Mouse (Mus musculus): ENCODE measurements around the gene Clic1. TPM values are rescaled to one million over a fixed set of nuclear protein-coding genes. Genes with fewer than 3 reads are reported as not detected.

Clic1 gene
- polyA plus RNA-seq, 1 experiment from 2014 or later: 73.9 TPM

GRCm38 (mm10) chr17:35100196-35100765 is 50.5 kb downstream of the Clic1 start:
- no peak overlapping the region for H3K9ac ChIP-seq (replicated peaks; ENCODE audit: low read length)
- no peak overlapping the region for H3K4me2 ChIP-seq (ENCODE audit: low read depth, low read length)
- WGBS: 85% methylated on average over 10 of the region's 10 CpGs
- no peak overlapping the region for H3K27ac ChIP-seq (replicated peaks; ENCODE audit: low read depth, low read length)
- no peaks in the 10 kb centered on the region for H3K4me1 ChIP-seq (ENCODE audit: control insufficient read depth, insufficient read depth, low read length)
- H3K36me3 ChIP-seq (replicated peaks; ENCODE audit: control insufficient read depth, insufficient read depth, low read depth, low read length): peaks cover 6% of the 10 kb centered on the region
- no peak for ATAC-seq (replicated peaks; ENCODE audit: insufficient number of reproducible peaks, low FRiP score, low TSS enrichment, low read depth)
- DNase-seq (ENCODE audit: low spot score): no peak
- H3K4me3 ChIP-seq (ENCODE audit: low read depth, low read length): no peak overlapping the region
- H3K27me3 ChIP-seq (ENCODE audit: control insufficient read depth, insufficient read depth, low read length): no peaks in the 10 kb centered on the region
- no peaks in the 10 kb centered on the region for H3K9me3 ChIP-seq (replicated peaks; ENCODE audit: control insufficient read depth, low read length)

GRCm38 (mm10) chr17:35101161-35101560 is 51.4 kb downstream of the Clic1 start:
- WGBS: 92% methylated on average over 11 of the region's 11 CpGs

GRCm38 (mm10) chr17:35102299-35102698 is 52.5 kb downstream of the Clic1 start:
- Histone ChIP-seq H3K4me2 (ENCODE audit: low read depth, low read length) (no peak overlapping the region), H3K27ac (replicated peaks; ENCODE audit: low read depth, low read length) (no peak overlapping the region), H3K4me3 (ENCODE audit: low read depth, low read length) (no peak overlapping the region), H3K9me3 (replicated peaks; ENCODE audit: control insufficient read depth, low read length) (no peaks in the 10 kb centered on the region), H3K4me1 (ENCODE audit: control insufficient read depth, insufficient read depth, low read length) (no peaks in the 10 kb centered on the region), H3K9ac (replicated peaks; ENCODE audit: low read length) (no peak overlapping the region), H3K36me3 (replicated peaks; ENCODE audit: control insufficient read depth, insufficient read depth, low read depth, low read length) (peaks cover 4% of the 10 kb centered on the region; the same call in 1 of the 2 replicates), H3K27me3 (ENCODE audit: control insufficient read depth, insufficient read depth, low read length) (no peaks in the 10 kb centered on the region)
- no peak for DNase-seq (ENCODE audit: low spot score)
- ATAC-seq (replicated peaks; ENCODE audit: insufficient number of reproducible peaks, low FRiP score, low TSS enrichment, low read depth): no peak
- 72% methylated on average over 8 of the region's 8 CpGs for WGBS

More at GRCm38 (mm10) chr17:35101161-35101560, 51.4 kb downstream of the Clic1 start:
- Histone ChIP-seq H3K9me3 (replicated peaks; ENCODE audit: control insufficient read depth, low read length) (no peaks in the 10 kb centered on the region), H3K9ac (replicated peaks; ENCODE audit: low read length) (no peak overlapping the region), H3K4me1 (ENCODE audit: control insufficient read depth, insufficient read depth, low read length) (no peaks in the 10 kb centered on the region), H3K4me3 (ENCODE audit: low read depth, low read length) (no peak overlapping the region), H3K27ac (replicated peaks; ENCODE audit: low read depth, low read length) (no peak overlapping the region), H3K27me3 (ENCODE audit: control insufficient read depth, insufficient read depth, low read length) (no peaks in the 10 kb centered on the region), H3K4me2 (ENCODE audit: low read depth, low read length) (no peak overlapping the region), H3K36me3 (replicated peaks; ENCODE audit: control insufficient read depth, insufficient read depth, low read depth, low read length) (peaks cover 6% of the 10 kb centered on the region)
- ATAC-seq (replicated peaks; ENCODE audit: insufficient number of reproducible peaks, low FRiP score, low TSS enrichment, low read depth) (no peak), DNase-seq (ENCODE audit: low spot score) (no peak)

- no peak overlapping the region for H3K9ac ChIP-seq (replicated peaks; ENCODE audit: low read length)
- 69% methylated on average over 6 of the region's 6 CpGs for WGBS
- no peak overlapping the region for H3K27ac ChIP-seq (replicated peaks; ENCODE audit: low read depth, low read length)
- no peak for ATAC-seq (replicated peaks; ENCODE audit: insufficient number of reproducible peaks, low FRiP score, low TSS enrichment, low read depth)
- peaks cover 4% of the 10 kb centered on the region; the same call in 1 of the 2 replicates for H3K36me3 ChIP-seq (replicated peaks; ENCODE audit: control insufficient read depth, insufficient read depth, low read depth, low read length)
- DNase-seq (ENCODE audit: low spot score): no peak
- H3K4me2 ChIP-seq (ENCODE audit: low read depth, low read length): no peak overlapping the region
- H3K27me3 ChIP-seq (ENCODE audit: control insufficient read depth, insufficient read depth, low read length): no peaks in the 10 kb centered on the region
- no peak overlapping the region for H3K4me3 ChIP-seq (ENCODE audit: low read depth, low read length)
- H3K9me3 ChIP-seq (replicated peaks; ENCODE audit: control insufficient read depth, low read length): no peaks in the 10 kb centered on the region
- no peaks in the 10 kb centered on the region for H3K4me1 ChIP-seq (ENCODE audit: control insufficient read depth, insufficient read depth, low read length)
Measured at GRCm38 (mm10) chr17:35103221-35103690, 53.5 kb downstream of the Clic1 start.

- no peaks in the 10 kb centered on the region for H3K4me1 ChIP-seq (ENCODE audit: control insufficient read depth, insufficient read depth, low read length)
- no peak for ATAC-seq (replicated peaks; ENCODE audit: insufficient number of reproducible peaks, low FRiP score, low TSS enrichment, low read depth)
- 91% methylated on average over 7 of the region's 7 CpGs for WGBS
Measured at GRCm38 (mm10) chr17:35104079-35104478, 54.3 kb downstream of the Clic1 start.

GRCm38 (mm10) chr17:35104754-35105153 is 55.0 kb downstream of the Clic1 start:
- peaks cover 2% of the 10 kb centered on the region; the same call in 1 of the 2 replicates for H3K36me3 ChIP-seq (replicated peaks; ENCODE audit: control insufficient read depth, insufficient read depth, low read depth, low read length)
- no peak overlapping the region for H3K4me2 ChIP-seq (ENCODE audit: low read depth, low read length)
- ATAC-seq (replicated peaks; ENCODE audit: insufficient number of reproducible peaks, low FRiP score, low TSS enrichment, low read depth) (no peak), DNase-seq (ENCODE audit: low spot score) (no peak)
- 83% methylated on average over 6 of the region's 6 CpGs for WGBS
- no peak overlapping the region for H3K9ac ChIP-seq (replicated peaks; ENCODE audit: low read length)
- no peaks in the 10 kb centered on the region for H3K9me3 ChIP-seq (replicated peaks; ENCODE audit: control insufficient read depth, low read length)
- H3K4me1 ChIP-seq (ENCODE audit: control insufficient read depth, insufficient read depth, low read length): no peaks in the 10 kb centered on the region
- H3K27me3 ChIP-seq (ENCODE audit: control insufficient read depth, insufficient read depth, low read length): no peaks in the 10 kb centered on the region
- H3K4me3 ChIP-seq (ENCODE audit: low read depth, low read length): no peak overlapping the region
- no peak overlapping the region for H3K27ac ChIP-seq (replicated peaks; ENCODE audit: low read depth, low read length)

More at GRCm38 (mm10) chr17:35104079-35104478, 54.3 kb downstream of the Clic1 start:
- Histone ChIP-seq H3K4me2 (ENCODE audit: low read depth, low read length) (no peak overlapping the region), H3K4me3 (ENCODE audit: low read depth, low read length) (no peak overlapping the region), H3K36me3 (replicated peaks; ENCODE audit: control insufficient read depth, insufficient read depth, low read depth, low read length) (peaks cover 4% of the 10 kb centered on the region; the same call in 1 of the 2 replicates), H3K27ac (replicated peaks; ENCODE audit: low read depth, low read length) (no peak overlapping the region), H3K9ac (replicated peaks; ENCODE audit: low read length) (no peak overlapping the region), H3K9me3 (replicated peaks; ENCODE audit: control insufficient read depth, low read length) (no peaks in the 10 kb centered on the region), H3K27me3 (ENCODE audit: control insufficient read depth, insufficient read depth, low read length) (no peaks in the 10 kb centered on the region)
- DNase-seq (ENCODE audit: low spot score): no peak

GRCm38 (mm10) chr17:35105740-35106389 is 56.1 kb downstream of the Clic1 start:
- peak overlapping the region; percentile 19 for H3K4me2 ChIP-seq (ENCODE audit: low read depth, low read length)
- WGBS: 22% methylated on average over 13 of the region's 13 CpGs
- no peak overlapping the region for H3K27ac ChIP-seq (replicated peaks; ENCODE audit: low read depth, low read length)
- H3K4me1 ChIP-seq (ENCODE audit: control insufficient read depth, insufficient read depth, low read length): no peaks in the 10 kb centered on the region
- DNase-seq (ENCODE audit: low spot score) (peak; percentile 48), ATAC-seq (replicated peaks; ENCODE audit: insufficient number of reproducible peaks, low FRiP score, low TSS enrichment, low read depth) (no peak)
- H3K9ac ChIP-seq (replicated peaks; ENCODE audit: low read length): peak overlapping the region; percentile 54
- H3K27me3 ChIP-seq (ENCODE audit: control insufficient read depth, insufficient read depth, low read length): no peaks in the 10 kb centered on the region
- H3K9me3 ChIP-seq (replicated peaks; ENCODE audit: control insufficient read depth, low read length): no peaks in the 10 kb centered on the region
- peaks cover 2% of the 10 kb centered on the region; the same call in 1 of the 2 replicates for H3K36me3 ChIP-seq (replicated peaks; ENCODE audit: control insufficient read depth, insufficient read depth, low read depth, low read length)
- H3K4me3 ChIP-seq (ENCODE audit: low read depth, low read length): no peak overlapping the region

GRCm38 (mm10) chr17:35106522-35106921 is 56.8 kb downstream of the Clic1 start:
- H3K27ac ChIP-seq (replicated peaks; ENCODE audit: low read depth, low read length): no peak overlapping the region
- DNase-seq (ENCODE audit: low spot score): no peak
- H3K9ac ChIP-seq (replicated peaks; ENCODE audit: low read length): no peak overlapping the region
- H3K36me3 ChIP-seq (replicated peaks; ENCODE audit: control insufficient read depth, insufficient read depth, low read depth, low read length): no peaks in the 10 kb centered on the region
- no peaks in the 10 kb centered on the region for H3K27me3 ChIP-seq (ENCODE audit: control insufficient read depth, insufficient read depth, low read length)
- no peak overlapping the region for H3K4me3 ChIP-seq (ENCODE audit: low read depth, low read length)
- ATAC-seq (replicated peaks; ENCODE audit: insufficient number of reproducible peaks, low FRiP score, low TSS enrichment, low read depth): no peak
- 71% methylated on average over 3 of the region's 3 CpGs for WGBS
- no peaks in the 10 kb centered on the region for H3K4me1 ChIP-seq (ENCODE audit: control insufficient read depth, insufficient read depth, low read length)
- no peaks in the 10 kb centered on the region for H3K9me3 ChIP-seq (replicated peaks; ENCODE audit: control insufficient read depth, low read length)
- no peak overlapping the region; the same call in 1 of the 2 replicates for H3K4me2 ChIP-seq (ENCODE audit: low read depth, low read length)

Measured in embryonic facial prominence, embryonic 11.5 days (tissue).